Mouse (Mus musculus) small intestine, adult 2 months (tissue): ENCODE results near the gene Ccdc102a.

Experiments
- CTCF ChIP-seq: fragments of 200-500 bp; IDR thresholded peaks from 2 replicates; pipeline ENCODE4 v1.5.1; 2012; ENCODE audit warnings: low read depth, mild to moderate bottlenecking, control low read depth, inconsistent platforms, low read length, moderate library complexity, mixed read lengths; ENCODE audit not compliant: insufficient replicate concordance, insufficient read length; ENCODE audit errors: extremely low read depth
- POLR2A ChIP-seq: fragments of 200-500 bp; IDR thresholded peaks from 2 replicates; pipeline ENCODE4 v1.6.1; 2012; ENCODE audit warnings: low read depth, mild to moderate bottlenecking, control low read depth, inconsistent platforms, low read length, moderate library complexity

- TF ChIP-seq CTCF (no peak), POLR2A (no peak)
Measured at GRCm38 (mm10) chr8:94967071-94967470, 49.2 kb upstream of the Ccdc102a start.
